Mouse (Mus musculus) limb, embryonic 14.5 days (tissue): ENCODE measurements around the gene Nxpe3. TPM values are rescaled to one million over a fixed set of nuclear protein-coding genes. Genes with fewer than 3 reads are reported as not detected.

Experiments
- ATAC-seq: fragments of 200-750 bp; cut with Nextera tagmentation; 2 replicates; pipeline ENCODE4 v1.8.0; 2017; ENCODE audit warnings: low read depth, moderate number of reproducible peaks, moderate TSS enrichment; ENCODE audit not compliant: low FRiP score
- DNase-seq: peaks from one replicate; pipeline ENCODE4 v3.0.0-alpha.2; 2015; ENCODE audit warnings: low spot score
- H3K27ac ChIP-seq: fragments of 300-500 bp; sonication (generic); replicated peaks from 2 replicates; pipeline ENCODE4 v1.5.1; 2014; ENCODE audit warnings: low read depth, mild to moderate bottlenecking, low read length, moderate library complexity, mixed read lengths
- H3K27me3 ChIP-seq: fragments of 300-500 bp; sonication (generic); 2 replicates; pipeline ENCODE4 v1.6.1; 2014; ENCODE audit warnings: low read length, mixed read lengths; ENCODE audit not compliant: control insufficient read depth, insufficient read depth
- H3K36me3 ChIP-seq: fragments of 300-500 bp; sonication (generic); 2 replicates; pipeline ENCODE4 v1.6.1; 2014; ENCODE audit warnings: mild to moderate bottlenecking, low read length, moderate library complexity, mixed read lengths; ENCODE audit not compliant: control insufficient read depth, insufficient read depth
- H3K4me1 ChIP-seq: fragments of 300-500 bp; sonication (generic); 2 replicates; pipeline ENCODE4 v1.6.1; 2014; ENCODE audit warnings: antibody characterized with exemption, low read length, mixed read lengths; ENCODE audit not compliant: control insufficient read depth, insufficient read depth
- H3K4me2 ChIP-seq: fragments of 300-500 bp; sonication (generic); replicated peaks from 2 replicates; pipeline ENCODE4 v1.6.1; 2014; ENCODE audit warnings: low read depth, mild to moderate bottlenecking, low read length, moderate library complexity; ENCODE audit not compliant: severe bottlenecking
- H3K4me3 ChIP-seq: fragments of 300-500 bp; sonication (generic); replicated peaks from 2 replicates; pipeline ENCODE4 v1.5.1; 2014; ENCODE audit warnings: low read length
- H3K9ac ChIP-seq: fragments of 300-500 bp; sonication (generic); 2 replicates; pipeline ENCODE4 v1.6.1; 2014; ENCODE audit warnings: mild to moderate bottlenecking, low read depth, low read length, moderate library complexity; ENCODE audit not compliant: severe bottlenecking
- H3K9me3 ChIP-seq: fragments of 300-500 bp; sonication (generic); 2 replicates; pipeline ENCODE4 v1.6.1; 2016; ENCODE audit warnings: low read length; ENCODE audit not compliant: control insufficient read depth
- POLR2A ChIP-seq: fragments of 200-500 bp; IDR thresholded peaks from 2 replicates; pipeline ENCODE4 v1.8.0; 2012; ENCODE audit warnings: inconsistent platforms, mild to moderate bottlenecking, moderate library complexity, borderline replicate concordance; ENCODE audit not compliant: insufficient read depth, insufficient read length; ENCODE audit errors: extremely low read depth
- WGBS: fragments of 180-500 bp; shearing (Covaris S2); extraction: QIAGEN DNeasy Blood & Tissue Kit; methylation state at CpG from one replicate; pipeline ENCODE4 v1.1.7; 2014; 5-methylcytosine and 5-hydroxymethylcytosine counted together
- polyA plus RNA-seq, 2 experiments: library from polyadenylated mRNA; depleted of rRNA in 1 of 2; stranded (reverse) in 1 of 2; unstranded in 1 of 2; fragments of >200 nt; fragmentation: Nextera tagmentation in 1 of 2; extraction: Ambion mirVana in 1 of 2; gene quantifications; 2 replicates each; pipeline versions ENCODE4 v1.2.1 to v1.2.3; 2012 to 2014

The Nxpe3 gene
- polyA plus RNA-seq, 2 experiments: 0.55 to 1.2 TPM

DNA sequence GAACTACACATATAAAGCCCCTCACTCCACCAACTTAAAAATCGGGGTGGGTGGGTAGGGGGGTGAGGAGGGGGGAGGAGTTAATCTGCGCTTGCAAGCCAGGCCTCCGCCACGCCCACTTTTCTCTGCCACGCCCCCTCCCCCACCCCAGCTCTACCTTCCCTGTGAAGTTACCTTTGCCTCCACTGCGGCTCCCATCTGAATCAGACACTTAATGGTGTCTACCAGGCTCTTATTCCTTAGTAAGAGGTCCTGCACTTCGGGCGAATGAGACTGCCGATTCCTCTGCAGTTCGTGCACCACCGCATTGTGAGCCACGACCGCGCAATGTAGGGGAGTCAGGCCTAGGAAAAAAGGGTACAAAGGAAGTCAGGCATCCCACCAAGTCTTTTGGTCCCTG is 79.6 kb downstream of the Nxpe3 start:
- TF ChIP-seq POLR2A: no peak
- Histone ChIP-seq H3K4me1 (peaks cover 9% of the 10 kb centered on the region), H3K9me3 (no peaks in the 10 kb centered on the region), H3K36me3 (peaks cover 73% of the 10 kb centered on the region), H3K27ac (no peak overlapping the region), H3K9ac (no peak overlapping the region), H3K4me2 (no peak overlapping the region), H3K27me3 (no peaks in the 10 kb centered on the region), H3K4me3 (no peak overlapping the region)
- DNase-seq: no peak
- 83% methylated on average over 14 of the region's 14 CpGs for WGBS
- ATAC-seq: no peak

DNA sequence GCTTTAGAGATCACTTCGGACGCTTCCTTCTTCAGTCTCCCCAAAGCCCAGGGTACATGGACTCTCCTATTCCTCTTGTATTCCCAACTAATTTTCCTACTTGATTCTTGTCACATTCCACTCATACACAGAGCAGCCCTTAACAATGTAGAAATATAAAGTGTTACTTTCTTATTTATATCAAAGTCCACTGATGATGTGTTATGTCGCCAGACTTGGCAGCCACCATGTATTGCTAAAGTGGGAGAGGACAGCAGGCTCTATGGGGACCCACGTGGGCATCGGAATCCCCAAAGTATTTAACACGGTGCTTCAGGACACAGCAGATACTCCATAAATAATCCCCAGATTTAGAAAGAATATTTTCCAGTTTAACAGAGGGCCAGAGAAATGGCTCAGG is 80.4 kb downstream of the Nxpe3 start:
- no peak overlapping the region for H3K27ac ChIP-seq
- peaks cover 8% of the 10 kb centered on the region; the same call in 1 of the 2 replicates for H3K4me1 ChIP-seq
- 92% methylated on average over 6 of the region's 6 CpGs for WGBS
- H3K4me3 ChIP-seq: no peak overlapping the region
- H3K36me3 ChIP-seq: peaks cover 77% of the 10 kb centered on the region
- H3K27me3 ChIP-seq: no peaks in the 10 kb centered on the region
- DNase-seq (no peak), ATAC-seq (no peak)
- H3K9ac ChIP-seq: no peak overlapping the region
- H3K9me3 ChIP-seq: no peaks in the 10 kb centered on the region
- H3K4me2 ChIP-seq: no peak overlapping the region
- no peak for TF ChIP-seq POLR2A

DNA sequence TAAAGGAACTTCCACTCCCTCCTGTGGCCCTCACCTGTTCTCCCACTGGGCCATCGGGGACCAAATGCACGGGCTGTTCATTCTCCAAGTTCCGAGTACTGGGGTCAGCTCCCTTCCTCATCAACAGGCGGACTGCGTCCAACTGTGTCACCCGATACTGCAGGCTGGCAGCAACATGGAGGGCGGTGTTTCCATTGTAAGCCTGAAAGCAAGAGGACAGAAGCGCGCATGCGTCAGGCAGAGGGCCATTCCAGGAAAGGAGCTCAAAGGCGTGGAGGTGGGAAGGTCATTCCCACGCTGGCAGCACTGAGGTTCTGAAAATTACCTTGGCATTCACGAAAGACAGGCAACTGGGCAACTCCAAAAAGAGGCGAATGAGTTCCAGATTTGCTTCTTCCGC is 81.2 kb downstream of the Nxpe3 start:
- no peak overlapping the region for H3K27ac ChIP-seq
- no peak overlapping the region for H3K4me2 ChIP-seq
- no peak overlapping the region for H3K9ac ChIP-seq
- TF ChIP-seq POLR2A: no peak
- peaks cover 77% of the 10 kb centered on the region for H3K36me3 ChIP-seq
- H3K4me3 ChIP-seq: no peak overlapping the region
- DNase-seq (no peak), ATAC-seq (no peak)
- WGBS: 76% methylated on average over 15 of the region's 15 CpGs
- H3K27me3 ChIP-seq: no peaks in the 10 kb centered on the region
- no peaks in the 10 kb centered on the region for H3K9me3 ChIP-seq
- peaks cover 1% of the 10 kb centered on the region; the same call in 1 of the 2 replicates for H3K4me1 ChIP-seq

DNA sequence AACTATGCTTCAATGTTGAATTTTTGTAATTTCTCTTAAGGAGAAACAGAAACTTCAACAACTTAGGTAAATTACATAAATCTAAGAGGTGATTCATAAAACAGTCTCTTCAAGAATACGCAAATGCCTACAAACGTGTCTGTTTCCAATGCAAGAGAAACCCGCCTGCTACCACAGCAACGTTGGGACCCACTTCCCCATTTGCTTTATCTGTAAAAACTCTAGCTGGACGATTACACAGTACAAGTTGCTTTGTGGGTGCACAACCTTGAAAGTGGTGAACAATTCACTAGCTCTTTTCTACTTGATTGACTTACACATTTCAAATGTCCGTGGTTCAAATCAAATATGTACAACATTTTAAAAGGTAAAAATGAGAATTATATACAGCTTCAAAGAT is 83.3 kb downstream of the Nxpe3 start:
- Histone ChIP-seq H3K4me2 (no peak overlapping the region), H3K4me1 (no peaks in the 10 kb centered on the region), H3K9ac (no peak overlapping the region), H3K9me3 (no peaks in the 10 kb centered on the region), H3K4me3 (no peak overlapping the region), H3K36me3 (peaks cover 60% of the 10 kb centered on the region), H3K27ac (no peak overlapping the region), H3K27me3 (no peaks in the 10 kb centered on the region)
- DNase-seq (no peak), ATAC-seq (no peak)
- WGBS: 93% methylated on average over 6 of the region's 6 CpGs
- TF ChIP-seq POLR2A: no peak

GRCm38 (mm10) chr16:55809779-55810514 is 85.1 kb downstream of the Nxpe3 start:
- Histone ChIP-seq H3K4me3 (no peak overlapping the region), H3K27me3 (no peaks in the 10 kb centered on the region), H3K9me3 (no peaks in the 10 kb centered on the region), H3K4me1 (no peaks in the 10 kb centered on the region), H3K9ac (no peak overlapping the region), H3K4me2 (no peak overlapping the region), H3K36me3 (peaks cover 43% of the 10 kb centered on the region), H3K27ac (no peak overlapping the region)
- DNase-seq (no peak), ATAC-seq (no peak)
- whole genome bisulfite sequencing: 91% methylated on average over 9 of the region's 9 CpGs
- no peak for TF ChIP-seq POLR2A

GRCm38 (mm10) chr16:55809345-55809744 is 85.7 kb downstream of the Nxpe3 start:
- 94% methylated on average over 6 of the region's 6 CpGs for WGBS
- no peaks in the 10 kb centered on the region for H3K9me3 ChIP-seq

More at GRCm38 (mm10) chr16:55809345-55809744, 85.7 kb downstream of the Nxpe3 start:
- H3K4me1 ChIP-seq: no peaks in the 10 kb centered on the region
- H3K27me3 ChIP-seq: no peaks in the 10 kb centered on the region
- H3K4me2 ChIP-seq: no peak overlapping the region
- peaks cover 37% of the 10 kb centered on the region for H3K36me3 ChIP-seq
- H3K27ac ChIP-seq: no peak overlapping the region
- ATAC-seq: no peak
- TF ChIP-seq POLR2A: no peak
- no peak overlapping the region for H3K9ac ChIP-seq
- no peak overlapping the region for H3K4me3 ChIP-seq
- no peak for DNase-seq
